Mouse (Mus musculus) embryonic facial prominence, embryonic 14.5 days (tissue): Measurements from ENCODE around the gene Hoxa4. TPM values are rescaled to one million over a fixed set of nuclear protein-coding genes. Genes with fewer than 3 reads are reported as not detected.

Experiments
- ATAC-seq: fragments of 200-750 bp; cut with Nextera tagmentation; 2 replicates; pipeline ENCODE4 v1.8.0; 2017; ENCODE audit warnings: low read depth, moderate number of reproducible peaks, moderate TSS enrichment
- DNase-seq: peaks from one replicate; pipeline ENCODE4 v3.0.0-alpha.2; 2015; ENCODE audit warnings: low spot score
- H3K27ac ChIP-seq: fragments of 300-500 bp; sonication (generic); replicated peaks from 2 replicates; pipeline ENCODE4 v1.5.1; 2014; ENCODE audit warnings: low read depth, mild to moderate bottlenecking, low read length, moderate library complexity
- H3K27me3 ChIP-seq: fragments of 300-500 bp; sonication (generic); replicated peaks from 2 replicates; pipeline ENCODE4 v1.6.1; 2014; ENCODE audit warnings: low read length; ENCODE audit not compliant: control insufficient read depth, insufficient read depth
- H3K36me3 ChIP-seq: fragments of 300-500 bp; sonication (generic); 2 replicates; pipeline ENCODE4 v1.6.1; 2014; ENCODE audit warnings: low read length, mixed read lengths; ENCODE audit not compliant: control insufficient read depth, insufficient read depth
- H3K4me1 ChIP-seq: fragments of 300-500 bp; sonication (generic); 2 replicates; pipeline ENCODE4 v1.6.1; 2014; ENCODE audit warnings: antibody characterized with exemption, low read length; ENCODE audit not compliant: control insufficient read depth, insufficient read depth
- H3K4me2 ChIP-seq: fragments of 300-500 bp; sonication (generic); 2 replicates; pipeline ENCODE4 v1.6.1; 2014; ENCODE audit warnings: low read depth, mild to moderate bottlenecking, low read length, moderate library complexity, mixed read lengths
- H3K4me3 ChIP-seq: fragments of 300-500 bp; sonication (generic); 2 replicates; pipeline ENCODE4 v1.5.1; 2014; ENCODE audit warnings: low read depth, mild to moderate bottlenecking, low read length
- H3K9ac ChIP-seq: fragments of 300-500 bp; sonication (generic); 2 replicates; pipeline ENCODE4 v1.6.1; 2014; ENCODE audit warnings: low read depth, mild to moderate bottlenecking, low read length, moderate library complexity, mixed read lengths
- H3K9me3 ChIP-seq: fragments of 300-500 bp; sonication (generic); 2 replicates; pipeline ENCODE4 v1.6.1; 2016; ENCODE audit warnings: low read length; ENCODE audit not compliant: control insufficient read depth
- WGBS: fragments of 180-500 bp; shearing (Covaris S2); extraction: QIAGEN DNeasy Blood & Tissue Kit; methylation state at CpG from one replicate; pipeline ENCODE4 v1.1.7; 2014; 5-methylcytosine and 5-hydroxymethylcytosine counted together
- polyA plus RNA-seq: library from polyadenylated mRNA; unstranded; fragments of >200 nt; fragmentation: Nextera tagmentation; extraction: Ambion mirVana; gene quantifications from 2 replicates; pipeline ENCODE4 v1.2.1, GENCODE M21; 2014

Gene Hoxa4
- polyA plus RNA-seq: 1.1 and 1.6 TPM in 2 replicates

DNA sequence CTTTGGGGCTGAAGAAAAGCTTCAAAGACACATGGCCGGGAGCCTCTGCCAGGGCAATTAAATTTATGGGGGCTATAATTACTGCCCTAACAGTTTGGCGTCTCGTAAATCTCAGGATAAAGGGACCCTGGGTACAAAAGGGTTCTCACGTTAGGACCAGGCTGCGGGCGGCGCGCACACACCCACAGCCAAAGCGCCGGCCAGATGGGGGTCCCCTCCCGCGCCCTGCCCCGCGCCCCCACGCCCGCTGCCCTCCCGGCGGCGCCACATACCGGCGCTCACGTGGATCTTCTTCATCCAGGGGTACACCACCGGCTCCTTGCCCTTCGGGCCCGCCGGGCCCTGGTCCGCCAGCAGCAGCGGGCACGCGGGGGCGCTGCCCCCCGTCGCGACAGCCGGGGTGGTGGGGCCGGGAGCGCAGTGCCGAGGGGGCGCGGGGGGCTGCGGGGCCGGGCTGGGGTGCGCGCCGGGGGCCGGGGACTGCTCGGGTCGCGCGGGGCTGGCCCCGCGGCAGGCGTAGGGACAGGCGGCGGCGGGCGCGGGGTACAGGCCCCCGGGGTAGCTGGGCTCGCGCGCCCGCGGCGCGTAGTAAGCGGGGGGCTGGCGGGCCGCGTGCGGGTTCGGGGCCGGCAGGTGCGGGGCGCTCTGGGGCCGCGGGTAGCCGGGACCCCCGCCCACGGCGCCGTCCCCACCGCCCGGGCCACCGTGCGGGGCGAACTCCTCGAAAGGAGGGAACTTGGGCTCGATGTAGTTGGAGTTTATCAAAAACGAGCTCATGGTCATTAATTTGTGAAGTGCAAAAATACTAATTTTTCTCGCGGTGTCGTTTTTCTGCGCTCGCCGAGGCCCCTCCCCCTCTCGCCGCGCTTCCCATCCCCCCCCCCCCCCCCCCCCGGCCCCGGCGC, at the start of gene Hoxa4:
Hoxa4 (minus strand) TSS at position 848 of the 905 bp plus-strand sequence.
- Histone ChIP-seq H3K9ac (peak within 1 kb of the TSS; percentile 51), H3K27me3 (peaks cover 100% of the 10 kb centered on the region), H3K36me3 (no peaks in the 10 kb centered on the region), H3K9me3 (no peaks in the 10 kb centered on the region), H3K4me2 (peak within 1 kb of the TSS; percentile 73), H3K4me1 (peaks cover 6% of the 10 kb centered on the region), H3K27ac (no peak within 1 kb of the TSS; the same call in 1 of the 2 replicates), H3K4me3 (peak within 1 kb of the TSS; percentile 46)
- ATAC-seq: 0 out of 2 replicates have a peak, but pooled peaks have one; percentile 38
- no peak for DNase-seq
- WGBS: 0% methylated on average over 11 of the region's 102 CpGs

DNA sequence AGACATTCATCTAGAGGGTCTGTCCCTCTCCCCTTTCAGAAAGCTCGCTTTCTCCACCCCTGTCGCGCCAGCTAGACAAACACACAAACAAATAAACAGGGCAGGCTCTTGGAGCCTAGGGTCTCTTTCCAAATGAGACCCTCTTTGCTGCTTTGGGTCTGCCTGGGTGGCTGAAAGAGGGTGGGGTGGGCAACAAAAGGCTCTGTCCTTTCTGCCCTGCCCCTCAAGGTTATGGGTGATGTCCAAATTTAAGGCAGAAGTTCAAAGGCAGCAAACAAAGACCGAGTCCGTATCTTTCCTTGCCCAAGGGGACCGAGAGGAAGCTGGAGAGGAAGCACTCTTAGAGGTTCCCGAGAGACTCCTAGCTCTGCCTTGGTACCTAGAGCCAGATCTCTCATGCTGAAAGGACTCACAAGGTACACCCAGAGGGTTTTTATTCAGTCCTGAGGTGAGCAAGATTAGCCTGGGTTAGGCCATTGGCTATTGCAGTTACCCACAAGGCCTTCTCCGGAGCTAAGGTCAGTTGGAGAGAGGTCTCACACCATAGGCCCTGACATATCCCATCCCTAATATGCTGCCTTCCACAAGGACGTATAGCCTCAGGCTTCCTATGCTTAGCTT, 49.6 kb upstream of the Hoxa4 start:
- Histone ChIP-seq H3K4me3 (no peak overlapping the region), H3K27ac (no peak overlapping the region), H3K9ac (no peak overlapping the region), H3K27me3 (peaks cover 98% of the 10 kb centered on the region), H3K4me1 (no peaks in the 10 kb centered on the region), H3K36me3 (no peaks in the 10 kb centered on the region), H3K9me3 (no peaks in the 10 kb centered on the region), H3K4me2 (no peak overlapping the region)
- 6% methylated on average over 9 of the region's 9 CpGs for WGBS
- ATAC-seq (no peak), DNase-seq (no peak)

DNA sequence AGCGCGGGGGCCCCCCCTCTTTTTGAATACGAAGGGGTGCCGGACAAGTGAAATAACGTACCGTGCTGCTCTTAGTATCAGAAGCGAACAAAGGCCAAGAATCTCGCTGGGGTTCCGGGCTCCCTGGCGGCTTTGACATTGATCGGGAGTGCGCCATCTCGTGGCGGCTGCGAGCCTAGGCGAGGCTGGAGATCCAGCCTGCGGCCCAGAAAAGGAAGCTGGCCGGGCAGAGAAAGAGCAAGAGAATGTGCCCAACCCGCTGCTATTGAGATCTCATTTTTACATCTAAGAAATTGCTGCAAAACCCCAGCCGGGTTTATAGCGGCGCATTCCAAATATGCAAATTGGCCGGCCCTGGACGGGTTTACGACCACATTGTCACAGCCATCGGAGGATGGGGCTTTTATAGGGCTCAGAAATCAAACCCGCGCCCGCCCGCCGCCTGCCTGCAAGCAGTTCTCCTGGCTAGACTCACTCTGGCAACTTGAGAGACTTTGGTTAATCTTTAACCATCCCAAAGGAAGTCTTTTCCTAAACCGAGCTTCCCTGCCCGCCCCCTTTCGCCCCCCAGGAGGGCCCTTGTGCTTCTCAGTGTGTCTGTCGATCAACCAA, 48.9 kb upstream of the Hoxa4 start, which contains the start of gene Hoxa10:
Hoxa10 (minus strand) TSS at position 466 of the 612 bp plus-strand sequence.
- DNase-seq (peak; percentile 81), ATAC-seq (peak; percentile 70; the same call in 1 of the 2 replicates)
- Histone ChIP-seq H3K9ac (no peak within 1 kb of the TSS), H3K4me2 (peak within 1 kb of the TSS; percentile 23; the same call in 1 of the 2 replicates), H3K9me3 (no peaks in the 10 kb centered on the region), H3K4me3 (peak within 1 kb of the TSS; percentile 18; the same call in 1 of the 2 replicates), H3K27ac (no peak within 1 kb of the TSS), H3K27me3 (peaks cover 98% of the 10 kb centered on the region), H3K4me1 (no peaks in the 10 kb centered on the region), H3K36me3 (no peaks in the 10 kb centered on the region)
- 1% methylated on average over 35 of the region's 35 CpGs for WGBS

DNA sequence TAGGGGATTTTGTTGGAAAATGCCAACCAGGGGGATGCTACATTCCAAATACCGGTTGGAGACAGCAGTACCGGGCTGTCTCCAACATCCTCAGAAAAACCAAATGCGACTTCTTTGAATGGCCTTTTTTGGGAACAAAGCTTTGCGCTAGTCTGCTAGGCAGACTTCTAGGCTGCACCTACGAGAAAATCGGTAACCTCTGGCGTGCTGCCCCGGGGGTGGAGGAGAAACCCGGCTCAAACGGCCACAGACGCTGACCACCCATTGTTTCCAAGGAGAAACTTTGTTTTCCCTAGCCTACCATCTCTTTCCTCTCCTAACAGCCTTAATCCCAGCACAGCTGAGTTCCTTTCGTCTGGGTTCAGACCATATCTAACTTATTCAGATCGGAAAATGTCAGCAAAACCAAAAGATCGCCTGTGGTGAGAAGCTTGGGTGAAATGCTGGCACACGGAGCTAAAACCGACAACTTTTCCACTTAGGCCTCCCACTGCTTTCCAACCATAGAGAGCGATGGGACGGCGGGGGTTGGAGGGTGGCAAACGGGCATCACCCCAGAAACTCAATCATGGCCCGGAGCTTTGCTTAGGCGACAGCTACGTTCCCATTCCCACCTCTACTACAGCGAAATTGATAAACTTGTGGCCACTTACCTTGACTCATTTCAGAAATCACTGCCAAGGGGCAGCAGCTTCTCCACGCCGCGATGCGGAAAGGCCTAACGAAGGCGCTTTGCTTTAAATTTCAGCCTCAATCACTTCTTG, 48.3 kb upstream of the Hoxa4 start:
- peak overlapping the region; percentile 23; the same call in 1 of the 2 replicates for H3K4me2 ChIP-seq
- ATAC-seq (no peak), DNase-seq (no peak)
- no peaks in the 10 kb centered on the region for H3K36me3 ChIP-seq
- no peak overlapping the region for H3K9ac ChIP-seq
- H3K4me1 ChIP-seq: no peaks in the 10 kb centered on the region
- no peaks in the 10 kb centered on the region for H3K9me3 ChIP-seq
- 1% methylated on average over 30 of the region's 30 CpGs for WGBS
- H3K27ac ChIP-seq: no peak overlapping the region
- peaks cover 98% of the 10 kb centered on the region for H3K27me3 ChIP-seq
- H3K4me3 ChIP-seq: peak overlapping the region; percentile 18; the same call in 1 of the 2 replicates

DNA sequence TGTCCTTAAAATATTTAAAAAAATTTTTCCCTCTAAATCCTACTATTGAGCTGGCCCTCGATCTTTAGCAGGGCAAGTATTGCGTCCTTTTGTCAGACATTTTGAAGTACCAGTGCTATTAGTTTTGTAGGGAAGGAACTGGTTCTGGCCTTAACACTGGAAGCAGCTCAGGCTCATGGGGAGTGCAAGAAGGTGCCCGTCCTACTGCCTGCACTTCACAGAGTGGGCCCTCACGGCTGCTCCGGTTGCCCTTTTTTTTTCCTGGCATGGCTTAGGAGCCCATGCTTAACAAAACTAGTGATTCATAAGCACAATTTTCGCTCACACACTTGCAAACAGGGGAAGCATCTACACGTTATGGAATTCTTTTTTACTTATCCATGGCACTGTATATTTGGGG, 47.4 kb upstream of the Hoxa4 start:
- Histone ChIP-seq H3K27me3 (peaks cover 98% of the 10 kb centered on the region), H3K4me2 (no peak overlapping the region), H3K4me1 (no peaks in the 10 kb centered on the region), H3K27ac (no peak overlapping the region), H3K9ac (no peak overlapping the region), H3K4me3 (no peak overlapping the region), H3K9me3 (no peaks in the 10 kb centered on the region), H3K36me3 (no peaks in the 10 kb centered on the region)
- DNase-seq: no peak
- WGBS: 4% methylated on average over 7 of the region's 7 CpGs
- ATAC-seq: no peak

DNA sequence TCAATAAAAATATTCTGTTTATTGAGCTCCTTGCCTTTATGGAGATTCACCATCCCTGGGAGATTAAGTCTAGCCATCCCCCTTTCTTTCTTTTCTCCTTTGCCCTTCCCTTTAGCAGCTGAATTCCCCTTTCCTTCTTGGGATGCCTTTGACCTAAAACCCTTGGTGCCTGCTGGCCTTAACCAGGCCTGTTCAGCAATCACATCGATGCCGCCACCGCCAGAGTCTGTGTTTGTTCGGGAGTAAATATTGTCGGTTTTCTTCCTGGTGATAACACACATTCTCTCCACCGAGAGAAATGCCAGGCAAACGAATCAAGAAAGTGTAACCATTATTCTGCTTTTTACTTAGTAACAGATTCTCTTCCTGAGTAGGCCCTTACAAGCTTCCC, 46.6 kb upstream of the Hoxa4 start:
- DNase-seq: no peak
- no peak overlapping the region for H3K9ac ChIP-seq
- 3% methylated on average over 7 of the region's 7 CpGs for WGBS
- H3K4me1 ChIP-seq: no peaks in the 10 kb centered on the region
- no peaks in the 10 kb centered on the region for H3K36me3 ChIP-seq
- no peaks in the 10 kb centered on the region for H3K9me3 ChIP-seq
- H3K4me3 ChIP-seq: no peak overlapping the region
- no peak overlapping the region for H3K27ac ChIP-seq
- H3K27me3 ChIP-seq: peaks cover 98% of the 10 kb centered on the region
- H3K4me2 ChIP-seq: no peak overlapping the region
- no peak for ATAC-seq

DNA sequence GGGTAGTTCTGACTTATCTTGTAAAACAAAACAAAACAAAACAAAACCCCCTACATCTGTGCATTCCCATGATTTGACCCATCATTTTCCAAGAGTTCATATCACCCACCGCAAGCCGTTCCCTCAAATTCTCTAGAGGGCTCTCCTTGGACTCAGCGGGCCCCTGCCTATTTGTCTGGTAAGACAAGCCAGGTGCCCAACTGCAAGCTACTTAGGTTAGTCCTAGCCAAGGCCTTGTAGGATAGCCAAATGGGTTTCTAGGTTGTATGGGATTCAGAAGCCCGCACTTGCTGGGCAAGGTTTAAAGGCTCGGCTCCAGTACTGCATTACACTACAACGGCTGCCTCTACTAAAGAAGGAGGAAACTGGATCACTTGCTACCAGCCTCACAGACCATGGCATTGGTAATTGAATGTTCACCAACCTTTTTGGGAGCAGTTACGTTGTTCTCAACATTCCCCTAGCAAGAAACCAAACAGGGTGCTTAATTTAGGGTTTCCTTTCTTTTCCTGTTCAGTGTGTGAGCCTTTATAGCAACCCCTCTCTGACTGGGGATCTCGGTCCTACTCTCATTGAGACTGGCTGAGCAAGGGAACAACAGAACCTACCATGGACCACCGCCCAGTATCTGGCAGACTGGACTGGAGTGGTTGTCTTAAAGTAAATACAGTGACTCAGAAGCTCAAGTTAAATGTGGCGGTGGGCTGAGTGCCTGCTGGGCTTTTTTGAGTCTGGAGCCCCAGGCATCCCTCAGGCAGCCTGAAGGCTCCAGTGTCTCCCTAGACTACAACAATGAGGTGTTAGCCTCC, 46.0 kb upstream of the Hoxa4 start:
- Histone ChIP-seq H3K27me3 (peaks cover 98% of the 10 kb centered on the region), H3K4me2 (no peak overlapping the region), H3K4me3 (no peak overlapping the region), H3K27ac (no peak overlapping the region), H3K4me1 (no peaks in the 10 kb centered on the region), H3K9me3 (no peaks in the 10 kb centered on the region), H3K36me3 (no peaks in the 10 kb centered on the region), H3K9ac (no peak overlapping the region)
- DNase-seq: no peak
- ATAC-seq: no peak
- 10% methylated on average over 10 of the region's 10 CpGs for WGBS
